Mouse (Mus musculus): ENCODE results near the gene Olfr1173.

The Olfr1173 gene

DNA sequence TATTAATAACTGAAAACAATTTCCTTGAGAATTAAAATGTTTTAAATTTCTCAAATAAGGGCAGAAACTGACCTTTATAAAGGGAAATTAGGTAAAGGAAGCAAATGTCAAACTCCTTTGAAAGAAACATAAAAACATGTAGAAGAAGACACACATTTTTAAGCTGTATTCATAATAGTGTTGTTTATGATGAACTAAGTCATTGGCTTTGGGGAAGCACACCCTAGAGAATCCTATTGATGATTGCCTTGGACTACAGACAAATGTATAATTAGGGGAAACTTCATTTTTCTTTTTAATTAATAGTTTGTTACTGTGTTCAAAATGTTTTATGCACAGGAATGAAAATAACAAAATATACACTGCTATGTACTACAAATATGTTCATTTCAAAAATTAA lies at the start of gene Olfr1173:
Olfr1173 (minus strand) TSS at position 101 of the 400 bp plus-strand sequence.
- DNase-seq (ENCODE audit: low spot score): no peak

DNA sequence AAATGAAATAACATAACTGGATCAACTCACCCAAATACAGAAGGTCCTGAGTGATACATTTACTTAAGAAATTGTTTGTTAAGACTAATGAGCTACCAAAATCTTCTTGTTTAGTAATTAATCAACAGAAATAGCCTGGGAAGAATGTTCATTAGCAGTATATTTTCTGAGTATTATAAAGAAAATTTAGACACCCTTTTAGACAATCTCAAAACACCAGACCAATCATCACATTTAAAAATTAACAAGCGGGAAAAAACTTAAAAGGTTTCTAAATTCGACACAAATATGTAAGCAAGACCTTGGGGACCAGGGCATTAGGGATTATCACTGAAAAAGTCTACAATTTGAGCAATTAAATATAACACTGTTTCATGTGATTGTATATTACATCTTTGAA lies 47.4 kb upstream of the Olfr1173 start, which contains the start of gene Olfr1175-ps:
Olfr1175-ps (minus strand) TSS at position 101 of the 400 bp plus-strand sequence.
- DNase-seq (ENCODE audit: low spot score): no peak

DNA sequence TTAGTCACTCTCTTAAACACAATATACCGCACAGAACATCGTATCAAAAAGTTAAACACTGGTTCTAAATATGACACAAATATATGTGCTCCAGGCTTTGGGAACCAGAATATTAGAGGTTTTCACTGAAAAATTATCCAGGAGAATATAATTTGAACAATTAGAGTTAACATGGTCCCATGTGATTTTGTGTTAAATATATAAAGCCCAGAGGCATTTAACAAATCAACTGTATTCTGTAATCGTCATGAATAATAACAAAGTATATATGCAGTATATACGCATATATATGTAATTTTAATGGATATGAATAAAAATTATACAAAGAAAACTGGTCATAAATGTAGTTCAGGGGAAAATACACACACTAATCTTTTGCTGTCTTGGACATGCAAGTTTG lies 35.4 kb upstream of the Olfr1173 start, which contains the start of gene Olfr1174-ps:
Olfr1174-ps (minus strand) TSS at position 101 of the 400 bp plus-strand sequence.
- no peak for DNase-seq (ENCODE audit: low spot score)

DNA sequence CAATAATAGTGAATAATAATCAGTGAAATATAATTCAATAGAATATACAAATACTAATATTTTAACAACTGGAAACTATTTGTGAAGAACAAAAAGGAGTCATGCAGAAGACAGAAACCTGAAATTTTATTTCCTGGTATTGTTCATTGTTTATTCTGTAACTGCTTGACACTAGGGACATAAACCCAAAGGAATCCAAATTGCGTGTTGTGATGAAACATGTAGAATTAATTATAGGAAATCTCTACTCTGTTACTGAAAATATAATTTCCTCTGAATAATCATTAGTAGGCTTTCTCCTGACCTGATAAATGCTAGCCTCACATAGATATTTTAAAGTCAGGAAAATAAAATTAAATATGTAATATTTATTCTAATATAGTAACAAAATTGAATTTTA lies 51.4 kb downstream of the Olfr1173 start, which contains the start of gene Olfr1170:
Olfr1170 (minus strand) TSS at position 101 of the 400 bp plus-strand sequence.
- no peak for DNase-seq (ENCODE audit: low spot score)

Measured in yolk sac, embryonic 10.5 days (tissue).